Mouse (Mus musculus) CD4-positive, CD25-positive, alpha-beta regulatory T cell (primary cell): ENCODE measurements around the gene Gm5460. TPM values are rescaled to one million over a fixed set of nuclear protein-coding genes. Genes with fewer than 3 reads are reported as not detected.

Source experiments
- polyA plus RNA-seq: library from polyadenylated mRNA; unstranded; fragments of 100-300 nt; shearing (Covaris generic); gene quantifications from one replicate; pipeline ENCODE4 v1.2.1, GENCODE M21; 2017

The Gm5460 gene
- not detected for polyA plus RNA-seq

GRCm38 (mm10) chr14:34016381-34016780, at the start of gene Gm5460:
Gene Gm5460 (plus strand): TSS chr14:34016758.

GRCm38 (mm10) chr14:33978604-33979059, 37.9 kb upstream of the Gm5460 start, which contains the start of gene Zfp488:
Gene Zfp488 (minus strand): TSS chr14:33978764.

GRCm38 (mm10) chr14:34015063-34015462, 1.5 kb upstream of the Gm5460 start, which contains the start of gene Gm30083:
Gene Gm30083 (minus strand): TSS chr14:34015182.

GRCm38 (mm10) chr14:34052516-34052915, 36.0 kb downstream of the Gm5460 start, which contains the start of gene Antxrl:
Gene Antxrl (plus strand): TSS chr14:34052707.

GRCm38 (mm10) chr14:34085731-34086130, 69.2 kb downstream of the Gm5460 start, which contains the start of gene Anxa8:
Gene Anxa8 (plus strand): TSS chr14:34085981.

Other genes starting within 250 kb of the Gm5460 start
- gene Gdf10, start 93.2 kb upstream of the Gm5460 start, polyA plus RNA-seq: not detected
- not detected for gene Gdf2, start 75.7 kb upstream of the Gm5460 start, polyA plus RNA-seq
- not detected for gene Rbp3, start 62.8 kb upstream of the Gm5460 start, polyA plus RNA-seq
- not detected for gene Zfp488, start 38.0 kb upstream of the Gm5460 start, polyA plus RNA-seq
- not detected for gene Gm30083, start 1.6 kb upstream of the Gm5460 start, polyA plus RNA-seq
- not detected for gene Antxrl, start 35.9 kb downstream of the Gm5460 start, polyA plus RNA-seq
- gene Anxa8, start 69.2 kb downstream of the Gm5460 start, polyA plus RNA-seq: not detected
- gene A630023A22Rik, start 86.0 kb downstream of the Gm5460 start, polyA plus RNA-seq: not detected
- not detected for gene Npy4r, start 135.7 kb downstream of the Gm5460 start, polyA plus RNA-seq
- 0.02 TPM for gene Gprin2, start 184.9 kb downstream of the Gm5460 start, polyA plus RNA-seq
- 0.19 TPM for gene Syt15, start 202.8 kb downstream of the Gm5460 start, polyA plus RNA-seq